Mouse (Mus musculus): ENCODE measurements at regions not wholly inside any gene's neighbourhood (a gene's known extent, or its start where the extent isn't known, plus 50 kb on each side); places are given as distances from the start of the nearest gene placed in this dataset.

DNA sequence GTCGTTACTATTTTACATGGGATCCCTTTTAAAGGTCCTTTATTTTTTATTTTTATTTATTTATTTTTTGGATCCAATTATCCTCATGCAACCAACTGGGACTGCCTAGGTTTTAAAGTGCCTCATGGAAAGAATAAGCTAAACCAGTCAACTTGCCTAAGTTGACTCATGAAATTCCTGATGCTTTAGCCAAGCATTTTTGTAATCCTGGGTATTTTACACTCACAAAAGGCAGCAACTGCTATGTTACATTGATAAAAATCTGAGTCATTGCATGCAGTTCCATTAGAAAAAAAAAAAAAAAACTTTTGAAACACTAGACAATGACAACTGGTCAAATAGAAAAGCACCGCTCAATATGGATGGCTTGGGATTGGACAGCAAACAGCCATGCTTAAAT, 52.7 kb upstream of the Rap2b start:
- ATAC-seq (no peak), DNase-seq (no peak)
- Histone ChIP-seq H3K4me3 (ENCODE audit: low read depth, low read length) (no peak overlapping the region), H3K27me3 (ENCODE audit: insufficient read depth, low read length) (no peaks in the 10 kb centered on the region), H3K9me3 (ENCODE audit: low read length) (no peaks in the 10 kb centered on the region), H3K4me1 (ENCODE audit: insufficient read depth) (no peaks in the 10 kb centered on the region), H3K36me3 (replicated peaks; ENCODE audit: insufficient read depth, low read length) (no peaks in the 10 kb centered on the region), H3K4me2 (ENCODE audit: low read depth, low read length) (no peak overlapping the region), H3K27ac (ENCODE audit: low read depth) (no peak overlapping the region), H3K9ac (replicated peaks) (no peak overlapping the region)
- TF ChIP-seq CTCF (IDR thresholded peaks at IDR 0.05; ENCODE audit: low read depth) (no peak), EP300 (IDR thresholded peaks at IDR 0.05; ENCODE audit: low read depth) (no peak)
- WGBS (ENCODE audit: insufficient replicate concordance): 89% methylated on average over 2 of the region's 2 CpGs

DNA sequence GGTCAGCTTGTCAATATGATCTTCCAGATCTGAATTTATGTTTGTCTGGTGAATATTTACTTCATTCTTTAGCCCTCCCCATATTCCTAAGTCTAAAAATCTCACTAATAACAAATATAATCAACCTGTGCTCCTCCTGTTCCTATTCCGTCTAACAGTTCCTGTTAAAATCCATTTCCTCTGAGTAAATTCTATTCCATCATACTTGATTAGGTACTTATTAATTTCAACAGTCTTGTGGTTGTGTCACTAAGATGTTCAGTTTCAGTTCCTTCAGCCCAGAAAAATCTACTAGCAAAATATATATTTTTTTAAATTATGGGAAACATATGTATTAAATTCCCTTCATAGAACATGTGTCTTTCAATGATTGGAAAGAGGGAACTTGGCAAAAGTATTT, 52.2 kb upstream of the Rap2b start:
- WGBS (ENCODE audit: insufficient replicate concordance): 67% methylated on average over 1 of the region's 1 CpGs
- no peak overlapping the region for H3K4me3 ChIP-seq (ENCODE audit: low read depth, low read length)
- no peak overlapping the region for H3K27ac ChIP-seq (ENCODE audit: low read depth)
- no peaks in the 10 kb centered on the region for H3K4me1 ChIP-seq (ENCODE audit: insufficient read depth)
- ATAC-seq: no peak
- H3K36me3 ChIP-seq (replicated peaks; ENCODE audit: insufficient read depth, low read length): no peaks in the 10 kb centered on the region
- no peak overlapping the region for H3K4me2 ChIP-seq (ENCODE audit: low read depth, low read length)
- TF ChIP-seq CTCF (IDR thresholded peaks at IDR 0.05; ENCODE audit: low read depth) (no peak), EP300 (IDR thresholded peaks at IDR 0.05; ENCODE audit: low read depth) (no peak)
- no peak for DNase-seq
- H3K27me3 ChIP-seq (ENCODE audit: insufficient read depth, low read length): no peaks in the 10 kb centered on the region
- no peaks in the 10 kb centered on the region for H3K9me3 ChIP-seq (ENCODE audit: low read length)
- H3K9ac ChIP-seq (replicated peaks): no peak overlapping the region

Data from liver, postnatal 0 days (tissue).